Mouse (Mus musculus) MEL (cell line): ENCODE results near the gene Iyd.

Experiments used
- CTCF ChIP-seq, 3 experiments: IDR thresholded peaks in 2 of 3; conservative IDR thresholded peaks in 1 of 3; 2 replicates each; pipeline ENCODE4 v1.5.1; 2011 to 2012; ENCODE audit warnings: low read length in 3 of 3, low read depth in 2 of 3, mild to moderate bottlenecking in 2 of 3, improper control_type of control experiment in 1 of 3, inconsistent platforms in 1 of 3, mixed read lengths in 1 of 3, moderate library complexity in 1 of 3; ENCODE audit not compliant: control insufficient read depth in 1 of 3, insufficient read depth in 1 of 3, poor library complexity in 1 of 3, severe bottlenecking in 1 of 3
- EP300 ChIP-seq, 2 experiments: IDR thresholded peaks; 2 replicates each; pipeline ENCODE4 v1.6.1; 2011; ENCODE audit warnings: improper control_type of control experiment in 2 of 2, low read length in 2 of 2, low read depth in 1 of 2, mild to moderate bottlenecking in 1 of 2

DNA sequence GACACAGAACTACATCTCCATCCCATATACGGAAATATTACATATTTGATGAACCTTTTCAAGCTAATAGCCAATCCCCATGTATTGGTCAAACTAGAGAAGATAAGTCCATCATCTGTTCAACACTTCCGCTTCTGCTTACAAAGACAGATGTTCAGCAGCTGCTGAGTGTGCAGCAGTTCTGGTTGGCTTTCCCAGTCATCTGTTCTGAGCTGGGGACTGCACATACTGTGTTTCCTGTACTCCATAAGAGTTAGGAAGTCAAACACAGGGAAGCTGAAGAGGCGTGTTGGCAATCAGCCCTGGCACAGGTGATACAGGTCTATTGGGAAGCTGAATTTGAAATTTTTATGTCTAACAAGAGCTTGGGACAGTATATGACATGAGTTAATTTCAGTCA, 57.7 kb downstream of the Iyd start:
- TF ChIP-seq EP300 (IDR thresholded peaks at IDR 0.05; ENCODE audit: low read depth in 1 of 2, low read length in 2 of 2) (no peak), CTCF (IDR thresholded peaks at IDR 0.05 in 2 of 3, conservative IDR thresholded peaks at IDR 0.05 in 1 of 3; ENCODE audit: control insufficient read depth in 1 of 3, insufficient read depth in 1 of 3, low read depth in 2 of 3, low read length in 3 of 3, poor library complexity in 1 of 3, severe bottlenecking in 1 of 3) (no peak)
